In the genomic region with DNA sequence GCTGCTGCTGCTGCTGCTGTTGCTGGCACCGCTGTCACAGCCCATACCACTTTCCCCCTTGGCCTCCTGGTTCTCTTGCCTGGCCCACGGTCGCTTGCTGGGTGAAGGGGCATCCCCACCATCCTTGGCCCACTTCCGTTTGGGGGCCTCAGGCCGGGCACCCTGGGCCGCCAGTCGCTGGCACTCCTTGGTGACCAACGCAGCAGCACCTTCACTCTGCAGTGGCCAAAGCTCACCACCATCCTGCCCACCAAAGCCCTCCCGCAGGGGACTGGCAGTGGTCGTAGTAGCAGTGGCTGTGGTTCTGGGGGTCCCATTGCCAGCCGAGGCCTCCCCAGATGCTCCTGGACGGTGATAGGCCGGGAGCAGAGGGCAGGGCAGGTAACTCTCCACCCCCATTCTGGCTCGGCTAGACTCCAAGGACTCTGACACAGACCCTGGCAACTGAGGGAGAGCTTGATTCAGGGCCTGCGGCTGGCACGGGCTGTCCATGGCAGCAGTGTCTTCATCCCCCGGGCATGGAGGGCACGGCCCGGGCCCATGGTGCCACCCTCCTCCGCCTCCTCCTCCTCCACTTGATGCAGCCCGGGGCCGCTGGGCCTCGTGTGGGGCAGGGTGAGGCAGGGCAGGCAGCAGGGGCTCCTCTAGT, we compare ENCODE assay signal across 8 mouse cellular contexts. TPM values are rescaled to one million over a fixed set of nuclear protein-coding genes. Genes with fewer than 3 reads are reported as not detected.
DNase-seq lines count a peak whose midpoint lies in the region; ATAC-seq and TF ChIP-seq lines count a peak whose summit lies in the region.

No protein-coding gene starts in this region.

- TF ChIP-seq CTCF in spleen, adult 2 months (IDR thresholded peaks at IDR 0.05; ENCODE audit: extremely low read depth, insufficient read depth, insufficient read length, insufficient replicate concordance), result no peak

- DNase-seq in CD4-positive, CD25-positive, alpha-beta regulatory T cell, adult 2 months (ENCODE audit: low read depth, low spot score), result peak; percentile 25
- DNase-seq in spleen, adult 2 months (ENCODE audit: low read depth in 1 of 2, low spot score in 2 of 2), result peak in 1 of 2 experiments; percentile 19
- no peak for DNase-seq in spleen, postnatal 10 days (ENCODE audit: low spot score in 2 of 2)
- DNase-seq in limb, embryonic 11.5 days (ENCODE audit: low spot score), result no peak
- DNase-seq in frontal cortex, postnatal 36 days (ENCODE audit: low spot score in 2 of 2), result no peak

- 75% methylated on average over 23 of the region's 23 CpGs for WGBS in spleen, adult 2 months
- 67% methylated on average over 23 of the region's 23 CpGs for WGBS in heart, embryonic 16.5 days
- WGBS in limb, embryonic 11.5 days, result 71% methylated on average over 23 of the region's 23 CpGs
- WGBS in stomach, embryonic 14.5 days, result 64% methylated on average over 23 of the region's 23 CpGs

- H3K9ac ChIP-seq in heart, embryonic 16.5 days (ENCODE audit: low read length), result peak overlapping the region; percentile 85
- H3K9ac ChIP-seq in limb, embryonic 11.5 days (ENCODE audit: low read length), result peak overlapping the region; percentile 87
- H3K9ac ChIP-seq in stomach, embryonic 14.5 days (replicated peaks; ENCODE audit: low read depth, low read length), result peak overlapping the region; percentile 76; the same call in 1 of the 2 replicates

- peak overlapping the region; percentile 99; the same call in 1 of the 2 replicates for H3K27ac ChIP-seq in spleen, adult 2 months (ENCODE audit: insufficient read depth, low read length)
- H3K27ac ChIP-seq in heart, embryonic 16.5 days (ENCODE audit: low read length), result no peak overlapping the region
- H3K27ac ChIP-seq in limb, embryonic 11.5 days (replicated peaks; ENCODE audit: low read depth, low read length), result 0 out of 2 replicates have a peak overlapping the region, but pooled peaks have one; percentile 92
- no peak overlapping the region for H3K27ac ChIP-seq in stomach, embryonic 14.5 days (ENCODE audit: low read length)

- H3K9me3 ChIP-seq in heart, embryonic 16.5 days (replicated peaks; ENCODE audit: control insufficient read depth, low read length), result no peaks in the 10 kb centered on the region
- no peaks in the 10 kb centered on the region for H3K9me3 ChIP-seq in limb, embryonic 11.5 days (ENCODE audit: control insufficient read depth, low read length)
- H3K9me3 ChIP-seq in stomach, embryonic 14.5 days (ENCODE audit: control insufficient read depth, low read depth, low read length), result no peaks in the 10 kb centered on the region

- ATAC-seq in CD4-positive, CD25-positive, alpha-beta regulatory T cell, adult 4 months, result no peak
- no peak for ATAC-seq in heart, embryonic 16.5 days (replicated peaks; ENCODE audit: extremely low read depth, insufficient read depth, low FRiP score)
- ATAC-seq in limb, embryonic 11.5 days (ENCODE audit: insufficient number of reproducible peaks, low FRiP score, low TSS enrichment, low read depth), result no peak
- no peak for ATAC-seq in stomach, embryonic 14.5 days (ENCODE audit: insufficient number of reproducible peaks, insufficient read depth, low FRiP score, low read depth)

- no peak for TF ChIP-seq POLR2A in spleen, adult 2 months (IDR thresholded peaks at IDR 0.05; ENCODE audit: low read depth, low read length)

- peak overlapping the region; percentile 73 for H3K4me2 ChIP-seq in heart, embryonic 16.5 days (ENCODE audit: low read depth, low read length)
- peak overlapping the region; percentile 70 for H3K4me2 ChIP-seq in limb, embryonic 11.5 days (ENCODE audit: low read depth, severe bottlenecking)
- peak overlapping the region; percentile 88 for H3K4me2 ChIP-seq in stomach, embryonic 14.5 days (replicated peaks; ENCODE audit: low read depth, low read length)

- H3K36me3 ChIP-seq in spleen, adult 2 months (ENCODE audit: control insufficient read depth, insufficient read depth, low read length), result peaks cover 8% of the 10 kb centered on the region
- H3K36me3 ChIP-seq in heart, embryonic 16.5 days (ENCODE audit: control insufficient read depth, insufficient read depth), result peaks cover 14% of the 10 kb centered on the region
- H3K36me3 ChIP-seq in limb, embryonic 11.5 days (ENCODE audit: control insufficient read depth, insufficient read depth, low read length), result peaks cover 8% of the 10 kb centered on the region
- H3K36me3 ChIP-seq in stomach, embryonic 14.5 days (ENCODE audit: control insufficient read depth, insufficient read depth, low read length), result peaks cover 29% of the 10 kb centered on the region

- peaks cover 35% of the 10 kb centered on the region for H3K4me1 ChIP-seq in spleen, adult 2 months (ENCODE audit: control insufficient read depth, insufficient read depth, insufficient read length)
- peaks cover 55% of the 10 kb centered on the region for H3K4me1 ChIP-seq in heart, embryonic 16.5 days (ENCODE audit: control insufficient read depth, insufficient read depth, low read length)
- peaks cover 26% of the 10 kb centered on the region for H3K4me1 ChIP-seq in limb, embryonic 11.5 days (ENCODE audit: control insufficient read depth, insufficient read depth, low read length)
- peaks cover 37% of the 10 kb centered on the region for H3K4me1 ChIP-seq in stomach, embryonic 14.5 days (ENCODE audit: control insufficient read depth, insufficient read depth, low read length)

- H3K27me3 ChIP-seq in spleen, adult 2 months (ENCODE audit: control insufficient read depth, insufficient read depth, low read length), result no peaks in the 10 kb centered on the region
- no peaks in the 10 kb centered on the region for H3K27me3 ChIP-seq in heart, embryonic 16.5 days (ENCODE audit: control insufficient read depth, insufficient read depth, low read length)
- H3K27me3 ChIP-seq in limb, embryonic 11.5 days (ENCODE audit: control insufficient read depth, insufficient read depth, low read length), result no peaks in the 10 kb centered on the region
- no peaks in the 10 kb centered on the region for H3K27me3 ChIP-seq in stomach, embryonic 14.5 days (ENCODE audit: control insufficient read depth, insufficient read depth, low read length)

- peak overlapping the region; percentile 79; the same call in 1 of the 2 replicates for H3K4me3 ChIP-seq in spleen, adult 2 months (ENCODE audit: extremely low read depth, insufficient read depth, insufficient read length)
- H3K4me3 ChIP-seq in heart, embryonic 16.5 days (ENCODE audit: low read length), result peak overlapping the region; percentile 73
- H3K4me3 ChIP-seq in limb, embryonic 11.5 days (ENCODE audit: low read depth, low read length), result peak overlapping the region; percentile 73
- H3K4me3 ChIP-seq in stomach, embryonic 14.5 days (ENCODE audit: low read depth, low read length), result peak overlapping the region; percentile 74

RNA-seq across cellular contexts. Expression of a gene that starts 1.5 kb away (rescaled TPM):
- polyA plus RNA-seq in CD4-positive, CD25-positive, alpha-beta regulatory T cell, adult 4 months (2017; shearing (Covaris generic)), result 10 to 100 TPM; 16.8 to 16.9 TPM
- polyA plus RNA-seq in spleen, adult 2 months (2012; rRNA removed), result 83.0 and 97.5 TPM in 2 replicates
- polyA plus RNA-seq in heart, embryonic 16.5 days (2015; fragmentation: Nextera tagmentation; extraction: Ambion mirVana), result 48.4 and 55.3 TPM in 2 replicates
- 49.3 and 52.3 TPM in 2 replicates for polyA plus RNA-seq in limb, embryonic 11.5 days (2014; fragmentation: Nextera tagmentation; extraction: Ambion mirVana)
- polyA plus RNA-seq in stomach, embryonic 14.5 days (2014; fragmentation: Nextera tagmentation; extraction: Ambion mirVana), result 39.0 and 42.5 TPM in 2 replicates

RNA-seq across cellular contexts. Expression of a gene that starts 11.6 kb away (rescaled TPM):
- under 1 TPM in 1 of 2 experiments, not detected in 1; 0.78 TPM for polyA plus RNA-seq in CD4-positive, CD25-positive, alpha-beta regulatory T cell, adult 4 months (2017; shearing (Covaris generic))
- not detected in 2 replicates for polyA plus RNA-seq in spleen, adult 2 months (2012; rRNA removed)
- 0.08 TPM in 1 of 2 replicates, not detected in the other for polyA plus RNA-seq in heart, embryonic 16.5 days (2015; fragmentation: Nextera tagmentation; extraction: Ambion mirVana)
- polyA plus RNA-seq in limb, embryonic 11.5 days (2014; fragmentation: Nextera tagmentation; extraction: Ambion mirVana), result 0.09 TPM in 1 of 2 replicates, not detected in the other
- 0.17 TPM in 1 of 2 replicates, not detected in the other for polyA plus RNA-seq in stomach, embryonic 14.5 days (2014; fragmentation: Nextera tagmentation; extraction: Ambion mirVana)

RNA-seq across cellular contexts. Expression of a gene that starts 13.6 kb away (rescaled TPM):
- 100 to 1,000 TPM; 118 to 144 TPM for polyA plus RNA-seq in CD4-positive, CD25-positive, alpha-beta regulatory T cell, adult 4 months (2017; shearing (Covaris generic))
- polyA plus RNA-seq in spleen, adult 2 months (2012; rRNA removed), result 78.8 and 111 TPM in 2 replicates
- 48.1 and 51.0 TPM in 2 replicates for polyA plus RNA-seq in heart, embryonic 16.5 days (2015; fragmentation: Nextera tagmentation; extraction: Ambion mirVana)
- polyA plus RNA-seq in limb, embryonic 11.5 days (2014; fragmentation: Nextera tagmentation; extraction: Ambion mirVana), result 51.6 and 55.1 TPM in 2 replicates
- 68.6 and 71.1 TPM in 2 replicates for polyA plus RNA-seq in stomach, embryonic 14.5 days (2014; fragmentation: Nextera tagmentation; extraction: Ambion mirVana)

RNA-seq across cellular contexts. Expression of a gene that starts 15.8 kb away (rescaled TPM):
- not detected for polyA plus RNA-seq in CD4-positive, CD25-positive, alpha-beta regulatory T cell, adult 4 months (2017; shearing (Covaris generic))
- polyA plus RNA-seq in spleen, adult 2 months (2012; rRNA removed), result not detected in 2 replicates
- polyA plus RNA-seq in heart, embryonic 16.5 days (2015; fragmentation: Nextera tagmentation; extraction: Ambion mirVana), result not detected in 2 replicates
- polyA plus RNA-seq in limb, embryonic 11.5 days (2014; fragmentation: Nextera tagmentation; extraction: Ambion mirVana), result 0.48 TPM in 1 of 2 replicates, not detected in the other
- not detected in 2 replicates for polyA plus RNA-seq in stomach, embryonic 14.5 days (2014; fragmentation: Nextera tagmentation; extraction: Ambion mirVana)

RNA-seq across cellular contexts. Expression of a gene that starts 15.8 kb away (rescaled TPM):
- polyA plus RNA-seq in CD4-positive, CD25-positive, alpha-beta regulatory T cell, adult 4 months (2017; shearing (Covaris generic)), result under 1 TPM in 1 of 2 experiments, not detected in 1; 0.52 TPM
- 1.0 and 2.3 TPM in 2 replicates for polyA plus RNA-seq in spleen, adult 2 months (2012; rRNA removed)
- 5.0 and 11.6 TPM in 2 replicates for polyA plus RNA-seq in heart, embryonic 16.5 days (2015; fragmentation: Nextera tagmentation; extraction: Ambion mirVana)
- 5.5 and 8.7 TPM in 2 replicates for polyA plus RNA-seq in limb, embryonic 11.5 days (2014; fragmentation: Nextera tagmentation; extraction: Ambion mirVana)
- polyA plus RNA-seq in stomach, embryonic 14.5 days (2014; fragmentation: Nextera tagmentation; extraction: Ambion mirVana), result 2.4 and 6.3 TPM in 2 replicates

Comparison
In these comparisons a context has a peak if more than half of its experiments do, and no peak if none do; other contexts are left out.
1. H3K27ac ChIP-seq: peak in spleen, adult 2 months (single experiment) and limb, embryonic 11.5 days (single experiment); none in heart, embryonic 16.5 days (single experiment) and stomach, embryonic 14.5 days (single experiment).
2. Peak in every context shown above with its lines, with median percentiles within 50 percentile points of each other: H3K4me3 ChIP-seq, H3K4me2 ChIP-seq and H3K9ac ChIP-seq.